Mouse (Mus musculus): Measurements from ENCODE around the gene Cltb. TPM values are rescaled to one million over a fixed set of nuclear protein-coding genes. Genes with fewer than 3 reads are reported as not detected.

Cltb gene
- total and polyA plus RNA-seq, 3 experiments: 9.2 to 19.5 (median 17.9) TPM

DNA sequence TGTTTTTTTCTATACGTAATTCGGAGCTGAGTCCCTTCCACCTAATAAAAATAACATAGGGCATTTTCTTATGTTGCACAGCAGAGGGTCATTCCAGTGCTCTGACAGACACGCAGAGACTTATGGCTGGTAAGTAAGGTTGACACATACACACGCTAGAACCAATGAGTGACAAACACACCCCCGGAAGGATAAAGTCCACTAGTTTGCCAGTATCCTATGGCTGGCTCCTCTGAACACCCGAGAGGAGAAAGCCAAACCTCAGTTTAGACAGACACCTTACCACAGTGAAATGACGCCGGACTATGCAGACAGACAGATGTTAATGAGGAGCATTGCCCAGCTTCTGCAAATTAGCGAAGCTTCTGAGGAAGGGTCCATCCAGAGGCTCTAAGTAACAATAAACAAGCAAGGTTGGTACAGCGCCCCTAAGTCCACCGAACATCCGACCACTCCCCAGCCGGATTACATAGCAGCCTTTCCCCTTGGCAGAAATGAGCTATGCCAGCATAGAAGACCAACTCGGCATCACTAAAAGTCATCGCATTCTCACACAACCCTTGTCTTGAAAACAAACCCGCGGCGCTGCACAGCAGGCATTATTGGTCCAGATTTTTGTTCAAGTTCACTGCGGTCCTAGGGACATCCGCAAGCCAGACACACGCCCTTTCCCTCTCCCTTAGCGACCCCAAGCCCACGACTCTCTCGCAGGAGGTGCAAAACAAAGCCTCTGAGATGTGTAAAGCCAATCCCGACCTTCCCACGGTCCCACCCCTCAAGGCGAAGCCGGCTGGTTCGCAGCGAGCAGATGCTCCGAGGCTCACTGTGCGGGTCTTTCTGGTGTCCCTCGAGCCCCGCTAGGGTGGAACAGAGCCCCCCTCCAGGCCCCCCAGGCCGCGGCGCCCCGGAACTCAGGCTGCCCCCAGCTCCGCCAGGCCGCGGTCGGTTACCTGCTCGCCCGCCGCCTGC lies 46.6 kb downstream of the Cltb start:
- Histone ChIP-seq H3K9me3 (replicated peaks; ENCODE audit: low read length) (no peaks in the 10 kb centered on the region), H3K4me2 (ENCODE audit: insufficient read depth, low read depth, poor library complexity, severe bottlenecking) (peak overlapping the region; percentile 87), H3K4me3 (replicated peaks in 1 of 3; ENCODE audit: low read depth in 2 of 3, low read length in 2 of 3, poor library complexity in 1 of 3) (peak overlapping the region; percentile 86 to 91 (median 87)), H3K27me3 (replicated peaks) (no peaks in the 10 kb centered on the region), H3K79me2 (replicated peaks; ENCODE audit: control insufficient read depth, extremely low read depth, insufficient read depth, poor library complexity, severe bottlenecking) (peaks cover 17% of the 10 kb centered on the region), H3K27ac (ENCODE audit: insufficient read depth, low read depth) (no peak overlapping the region), H3K4me1 (ENCODE audit: control insufficient read depth in 1 of 2, insufficient read depth in 2 of 2) (peaks cover 2 to 33% of the 10 kb centered on the region in 2 experiments), H3K9ac (ENCODE audit: insufficient read depth, low read depth) (peak overlapping the region; percentile 92), H3K36me3 (replicated peaks in 1 of 2; ENCODE audit: control insufficient read depth in 1 of 2, insufficient read depth in 1 of 2, low read length in 1 of 2) (peaks cover 30 to 38% of the 10 kb centered on the region in 2 experiments)
- dilution Hi-C loops (cut with MboI; ENCODE audit: extremely low pct_ligation_motif_present, extremely low pct_unique_long_range_greater_than_20kb, low sequenced_read_pairs): no loop called here
- in situ Hi-C loops (cut with MboI; ENCODE audit: low pct_ligation_motif_present, low pct_unique_long_range_greater_than_20kb, low sequenced_read_pairs): loop anchor here (5.0 kb wide), 1 partner anchor 53 kb away; no protein-coding TSS in a partner anchor
- DNase-seq (ENCODE audit: extremely low read depth): no peak
- TF ChIP-seq NRF1 (IDR thresholded peaks at IDR 0.05; ENCODE audit: low read depth, low read length) (0 out of 2 replicates have a peak, but pooled peaks have one; percentile 1), HCFC1 (IDR thresholded peaks at IDR 0.05; ENCODE audit: low read depth, low read length) (no peak)

DNA sequence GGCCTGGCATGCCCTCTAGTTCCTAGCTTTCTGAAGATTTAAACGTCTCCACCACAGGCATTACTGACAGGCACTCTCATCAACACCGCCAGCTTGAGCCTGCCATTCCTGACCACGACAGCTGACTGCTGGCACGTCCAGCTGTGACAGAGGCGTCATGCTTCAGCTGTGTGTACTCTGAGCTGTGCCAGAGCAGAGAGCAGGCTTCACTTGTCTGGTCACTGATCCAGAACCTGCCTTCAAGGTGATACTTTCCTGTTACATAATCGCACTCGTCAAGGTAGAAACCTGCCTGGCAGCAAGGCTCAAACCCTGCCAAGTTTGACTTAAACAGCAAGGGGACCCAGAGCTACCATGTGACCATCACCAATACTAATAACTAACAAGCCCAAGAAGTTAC lies 48.6 kb downstream of the Cltb start:
- no peak overlapping the region for H3K9ac ChIP-seq (ENCODE audit: insufficient read depth, low read depth)
- no peaks in the 10 kb centered on the region for H3K9me3 ChIP-seq (replicated peaks; ENCODE audit: low read length)
- no peak overlapping the region for H3K4me3 ChIP-seq (replicated peaks in 1 of 3; ENCODE audit: low read depth in 2 of 3, low read length in 2 of 3, poor library complexity in 1 of 3)
- peaks cover 2 to 21% of the 10 kb centered on the region in 2 experiments for H3K4me1 ChIP-seq (ENCODE audit: control insufficient read depth in 1 of 2, insufficient read depth in 2 of 2)
- H3K4me2 ChIP-seq (ENCODE audit: insufficient read depth, low read depth, poor library complexity, severe bottlenecking): no peak overlapping the region
- peaks cover 17% of the 10 kb centered on the region for H3K79me2 ChIP-seq (replicated peaks; ENCODE audit: control insufficient read depth, extremely low read depth, insufficient read depth, poor library complexity, severe bottlenecking)
- no peaks in the 10 kb centered on the region for H3K27me3 ChIP-seq (replicated peaks)
- in situ Hi-C loops (cut with MboI; ENCODE audit: low pct_ligation_motif_present, low pct_unique_long_range_greater_than_20kb, low sequenced_read_pairs): no loop called here
- no peak for DNase-seq (ENCODE audit: extremely low read depth)
- dilution Hi-C loops (cut with MboI; ENCODE audit: extremely low pct_ligation_motif_present, extremely low pct_unique_long_range_greater_than_20kb, low sequenced_read_pairs): no loop called here
- no peak overlapping the region for H3K27ac ChIP-seq (ENCODE audit: insufficient read depth, low read depth)
- TF ChIP-seq ETS1 (conservative IDR thresholded peaks at IDR 0.05; ENCODE audit: low read depth, low read length) (no peak), SIN3A (IDR thresholded peaks at IDR 0.05; ENCODE audit: low read length) (no peak), MAX (IDR thresholded peaks at IDR 0.05; ENCODE audit: low read length) (no peak), SMC3 (IDR thresholded peaks at IDR 0.05; ENCODE audit: low read depth, low read length) (no peak), ZNF384 (IDR thresholded peaks at IDR 0.05; ENCODE audit: low read depth, low read length) (no peak), USF2 (conservative IDR thresholded peaks at IDR 0.05; ENCODE audit: low read depth, low read length) (no peak), EP300 (IDR thresholded peaks at IDR 0.05; ENCODE audit: low read length) (no peak), MXI1 (IDR thresholded peaks at IDR 0.05; ENCODE audit: low read depth, low read length) (no peak), NRF1 (IDR thresholded peaks at IDR 0.05; ENCODE audit: low read depth, low read length) (no peak), ZMIZ1 (IDR thresholded peaks at IDR 0.05; ENCODE audit: low read depth, low read length) (no peak), TBP (conservative IDR thresholded peaks at IDR 0.05; ENCODE audit: low read depth, low read length) (no peak), MYC (IDR thresholded peaks at IDR 0.05; ENCODE audit: low read depth, low read length) (no peak), ZKSCAN1 (IDR thresholded peaks at IDR 0.05; ENCODE audit: borderline replicate concordance, low read depth, low read length) (no peak), NELFE (IDR thresholded peaks at IDR 0.05; ENCODE audit: low read depth, low read length) (no peak)
- peaks cover 43 to 58% of the 10 kb centered on the region in 2 experiments for H3K36me3 ChIP-seq (replicated peaks in 1 of 2; ENCODE audit: control insufficient read depth in 1 of 2, insufficient read depth in 1 of 2, low read length in 1 of 2)

Data from CH12.LX (cell line).